Mouse (Mus musculus): ENCODE data around the gene Asb10.

- TF ChIP-seq CTCF (IDR thresholded peaks at IDR 0.05; ENCODE audit: low read depth, low read length) = no peak
- TF ChIP-seq POLR2A (IDR thresholded peaks at IDR 0.05; ENCODE audit: borderline replicate concordance, low read depth, low read length) = no peak
These were observed 35.3 kb downstream of the Asb10 start for GRCm38 (mm10) chr5:24505513-24505912.

Data from bone marrow macrophage, adult 2 months (primary cell).